Mouse (Mus musculus): ENCODE results near the gene Ubqlnl. TPM values are rescaled to one million over a fixed set of nuclear protein-coding genes. Genes with fewer than 3 reads are reported as not detected.

The Ubqlnl gene
- polyA plus RNA-seq, 1 experiment from 2014 or later = not detected

- Histone ChIP-seq H3K4me1 (replicated peaks) (no peaks in the 10 kb centered on the region), H3K36me3 (no peaks in the 10 kb centered on the region), H3K9ac (no peak within 1 kb of the TSS), H3K27ac (replicated peaks) (no peak within 1 kb of the TSS), H3K4me2 (no peak within 1 kb of the TSS), H3K4me3 (no peak within 1 kb of the TSS), H3K27me3 (no peaks in the 10 kb centered on the region), H3K9me3 (no peaks in the 10 kb centered on the region)
- ATAC-seq (ENCODE audit: low FRiP score, low read depth) = no peak
- 93% methylated on average over 5 of the region's 5 CpGs for WGBS
Measured at GRCm38 (mm10) chr7:104129726-104130125, 20.6 kb downstream of the Ubqlnl start, which contains the start of gene Ubqln5. TSS of gene Ubqln5 (minus strand) at chr7:104129826.

GRCm38 (mm10) chr7:104104757-104104972 is 45.7 kb downstream of the Ubqlnl start, which contains the start of gene Olfr646:
TSS of gene Olfr646 (plus strand) at chr7:104104873.
- H3K36me3 ChIP-seq = no peaks in the 10 kb centered on the region
- no peaks in the 10 kb centered on the region for H3K4me1 ChIP-seq (replicated peaks)
- H3K27ac ChIP-seq (replicated peaks) = no peak within 1 kb of the TSS
- no peak within 1 kb of the TSS for H3K4me3 ChIP-seq
- no peak within 1 kb of the TSS for H3K4me2 ChIP-seq
- ATAC-seq (ENCODE audit: low FRiP score, low read depth) = no peak
- no peaks in the 10 kb centered on the region for H3K9me3 ChIP-seq
- H3K9ac ChIP-seq = no peak within 1 kb of the TSS
- H3K27me3 ChIP-seq = no peaks in the 10 kb centered on the region

GRCm38 (mm10) chr7:104103913-104104756 is 46.2 kb downstream of the Ubqlnl start:
- no peaks in the 10 kb centered on the region for H3K4me1 ChIP-seq (replicated peaks)
- no peaks in the 10 kb centered on the region for H3K36me3 ChIP-seq
- H3K27me3 ChIP-seq = no peaks in the 10 kb centered on the region
- no peak overlapping the region for H3K4me2 ChIP-seq
- no peak overlapping the region for H3K9ac ChIP-seq
- no peak overlapping the region for H3K4me3 ChIP-seq
- H3K27ac ChIP-seq (replicated peaks) = no peak overlapping the region
- no peak for ATAC-seq (ENCODE audit: low FRiP score, low read depth)
- WGBS = 43% methylated on average over 4 of the region's 4 CpGs
- H3K9me3 ChIP-seq = no peaks in the 10 kb centered on the region

Other genes starting within 250 kb of the Ubqlnl start
- not detected in 2 replicates for gene Olfr65, start 247.1 kb downstream of the Ubqlnl start, polyA plus RNA-seq (2015; fragmentation: Nextera tagmentation; extraction: Ambion mirVana)
- not detected in 2 replicates for gene Olfr631, start 221.7 kb downstream of the Ubqlnl start, polyA plus RNA-seq (2015; fragmentation: Nextera tagmentation; extraction: Ambion mirVana)
- not detected in 2 replicates for gene Olfr632, start 216.2 kb downstream of the Ubqlnl start, polyA plus RNA-seq (2015; fragmentation: Nextera tagmentation; extraction: Ambion mirVana)
- gene Olfr633, start 206.1 kb downstream of the Ubqlnl start, polyA plus RNA-seq (2015; fragmentation: Nextera tagmentation; extraction: Ambion mirVana) = not detected in 2 replicates
- not detected in 2 replicates for gene Olfr635, start 179.4 kb downstream of the Ubqlnl start, polyA plus RNA-seq (2015; fragmentation: Nextera tagmentation; extraction: Ambion mirVana)
- gene Olfr638, start 151.8 kb downstream of the Ubqlnl start, polyA plus RNA-seq (2015; fragmentation: Nextera tagmentation; extraction: Ambion mirVana) = not detected in 2 replicates
- 0.03 TPM in 1 of 2 replicates, not detected in the other for gene Olfr639, start 133.3 kb downstream of the Ubqlnl start, polyA plus RNA-seq (2015; fragmentation: Nextera tagmentation; extraction: Ambion mirVana)
- not detected in 2 replicates for gene Olfr640, start 125.0 kb downstream of the Ubqlnl start, polyA plus RNA-seq (2015; fragmentation: Nextera tagmentation; extraction: Ambion mirVana)
- gene Olfr641, start 115.1 kb downstream of the Ubqlnl start, polyA plus RNA-seq (2015; fragmentation: Nextera tagmentation; extraction: Ambion mirVana) = not detected in 2 replicates
- not detected in 2 replicates for gene Olfr642, start 97.9 kb downstream of the Ubqlnl start, polyA plus RNA-seq (2015; fragmentation: Nextera tagmentation; extraction: Ambion mirVana)
- gene 4930516K23Rik, start 89.1 kb downstream of the Ubqlnl start, polyA plus RNA-seq (2015; fragmentation: Nextera tagmentation; extraction: Ambion mirVana) = not detected in 2 replicates
- gene Olfr644, start 78.7 kb downstream of the Ubqlnl start, polyA plus RNA-seq (2015; fragmentation: Nextera tagmentation; extraction: Ambion mirVana) = not detected in 2 replicates
- gene Olfr645, start 65.1 kb downstream of the Ubqlnl start, polyA plus RNA-seq (2015; fragmentation: Nextera tagmentation; extraction: Ambion mirVana) = not detected in 2 replicates
- not detected in 2 replicates for gene Olfr646, start 45.7 kb downstream of the Ubqlnl start, polyA plus RNA-seq (2015; fragmentation: Nextera tagmentation; extraction: Ambion mirVana)
- not detected in 2 replicates for gene Ubqln5, start 20.7 kb downstream of the Ubqlnl start, polyA plus RNA-seq (2015; fragmentation: Nextera tagmentation; extraction: Ambion mirVana)
- not detected in 2 replicates for gene Olfr643, start 13.2 kb downstream of the Ubqlnl start, polyA plus RNA-seq (2015; fragmentation: Nextera tagmentation; extraction: Ambion mirVana)
- not detected in 2 replicates for gene Ubqln3, start 7.3 kb downstream of the Ubqlnl start, polyA plus RNA-seq (2015; fragmentation: Nextera tagmentation; extraction: Ambion mirVana)
- not detected in 2 replicates for gene Olfm5, start 14.3 kb upstream of the Ubqlnl start, polyA plus RNA-seq (2015; fragmentation: Nextera tagmentation; extraction: Ambion mirVana)
- gene Olfr648, start 32.8 kb upstream of the Ubqlnl start, polyA plus RNA-seq (2015; fragmentation: Nextera tagmentation; extraction: Ambion mirVana) = 0.39 and 0.49 TPM in 2 replicates
- not detected in 2 replicates for gene Olfr649, start 45.4 kb upstream of the Ubqlnl start, polyA plus RNA-seq (2015; fragmentation: Nextera tagmentation; extraction: Ambion mirVana)
- gene Trim6, start 68.2 kb upstream of the Ubqlnl start, polyA plus RNA-seq (2015; fragmentation: Nextera tagmentation; extraction: Ambion mirVana) = 0.16 and 0.37 TPM in 2 replicates
- 0.91 and 1.2 TPM in 2 replicates for gene Trim34a, start 93.9 kb upstream of the Ubqlnl start, polyA plus RNA-seq (2015; fragmentation: Nextera tagmentation; extraction: Ambion mirVana)
- 0.10 and 0.17 TPM in 2 replicates for gene Trim5, start 137.5 kb upstream of the Ubqlnl start, polyA plus RNA-seq (2015; fragmentation: Nextera tagmentation; extraction: Ambion mirVana)
- 1.9 TPM in 2 replicates for gene Trim12a, start 164.9 kb upstream of the Ubqlnl start, polyA plus RNA-seq (2015; fragmentation: Nextera tagmentation; extraction: Ambion mirVana)
- not detected in 2 replicates for gene Trim34b, start 178.9 kb upstream of the Ubqlnl start, polyA plus RNA-seq (2015; fragmentation: Nextera tagmentation; extraction: Ambion mirVana)
- gene Trim12c, start 202.8 kb upstream of the Ubqlnl start, polyA plus RNA-seq (2015; fragmentation: Nextera tagmentation; extraction: Ambion mirVana) = 1.3 and 1.6 TPM in 2 replicates
- 0.13 TPM in 1 of 2 replicates, not detected in the other for gene Trim30b, start 219.3 kb upstream of the Ubqlnl start, polyA plus RNA-seq (2015; fragmentation: Nextera tagmentation; extraction: Ambion mirVana)